Mouse (Mus musculus) right cerebral cortex, postnatal 4 days (tissue): ENCODE results near the gene Asah2.
A peak's percentile ranks its signal among the peaks of the same experiment; 100 is the strongest.
"Not testable (repeated sequence)": the region's sequence is repeated elsewhere in the genome, so short reads cannot be mapped to it uniquely, and the experiment has no call there.

Experiments
- DNase-seq: peaks from one replicate; pipeline ENCODE4 v3.0.0-alpha.2; 2022

Asah2 gene

DNA sequence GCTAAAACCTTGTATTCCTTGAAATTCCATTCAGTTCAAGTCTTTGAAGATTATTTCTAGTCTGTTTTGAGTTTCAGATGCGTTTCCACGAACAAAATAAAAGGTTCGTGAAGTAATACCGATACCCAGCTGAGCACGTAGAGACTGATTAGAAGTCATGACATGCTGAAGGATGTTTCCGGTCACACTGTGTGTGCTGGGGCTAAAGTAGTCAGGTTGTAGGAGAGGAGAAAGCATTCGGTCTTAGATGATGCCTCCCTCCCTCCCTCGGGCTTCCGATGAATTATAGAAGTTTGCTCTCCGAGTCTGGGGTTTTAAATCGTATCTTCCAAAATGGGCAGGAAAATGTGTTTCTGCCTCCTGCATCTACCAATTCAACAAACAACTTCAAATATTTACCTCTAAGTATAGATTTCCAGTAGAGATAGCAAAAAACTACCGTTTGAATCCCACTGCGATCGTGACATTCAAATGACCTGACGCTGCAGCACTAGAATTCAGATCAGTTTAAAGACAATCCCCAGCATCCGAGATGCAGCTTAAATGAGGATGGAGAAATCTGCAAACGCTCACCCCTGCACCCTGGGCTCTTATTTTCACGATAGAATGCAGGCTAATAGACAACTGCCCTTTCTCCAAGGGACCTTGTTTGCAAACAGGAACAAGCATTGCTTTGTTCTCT lies 5.6 kb downstream of the Asah2 start:
- DNase-seq, result no peak

DNA sequence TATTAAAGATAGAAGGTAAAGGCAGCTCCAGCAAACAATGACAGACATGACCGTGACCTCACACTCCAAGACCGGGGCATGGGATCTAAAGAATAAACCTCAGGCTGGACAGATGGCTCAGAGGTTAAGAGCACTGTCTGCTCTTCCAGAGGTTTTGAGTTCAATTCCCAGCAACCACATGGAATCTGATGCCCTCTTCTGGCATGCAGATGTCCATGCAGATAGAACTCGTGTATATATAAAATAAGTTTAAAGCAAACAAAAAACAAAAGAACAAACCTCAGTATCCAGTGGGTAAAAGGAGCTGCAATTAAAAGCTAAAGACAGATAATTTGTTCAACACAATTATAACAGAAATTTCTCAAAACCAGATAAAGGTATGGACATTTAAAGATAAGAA lies 9.4 kb downstream of the Asah2 start:
- DNase-seq, result no peak

DNA sequence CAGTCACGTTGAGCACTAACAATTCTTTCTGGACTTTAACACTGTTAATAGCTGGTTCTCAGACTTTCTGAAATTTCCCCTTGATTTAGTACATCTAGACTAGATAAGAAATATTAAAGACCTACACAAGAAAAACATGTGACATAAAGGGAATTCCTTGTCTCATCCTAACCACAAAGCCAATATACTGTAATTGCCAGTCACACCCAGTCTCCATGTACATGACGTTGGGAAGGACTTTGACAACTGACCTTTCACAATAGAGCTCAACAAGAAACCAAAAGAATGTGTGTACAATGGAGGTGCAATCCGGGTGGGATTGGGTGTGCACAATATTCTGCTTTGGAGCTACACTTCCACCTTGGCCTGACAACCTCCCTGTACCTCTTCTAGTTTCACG lies 15.7 kb downstream of the Asah2 start:
- no peak for DNase-seq

- no peak for DNase-seq
These were observed 17.2 kb downstream of the Asah2 start for GRCm38 (mm10) chr19:32090804-32091203.

- DNase-seq, result no peak
These were observed 19.4 kb downstream of the Asah2 start for GRCm38 (mm10) chr19:32088570-32088969.

DNA sequence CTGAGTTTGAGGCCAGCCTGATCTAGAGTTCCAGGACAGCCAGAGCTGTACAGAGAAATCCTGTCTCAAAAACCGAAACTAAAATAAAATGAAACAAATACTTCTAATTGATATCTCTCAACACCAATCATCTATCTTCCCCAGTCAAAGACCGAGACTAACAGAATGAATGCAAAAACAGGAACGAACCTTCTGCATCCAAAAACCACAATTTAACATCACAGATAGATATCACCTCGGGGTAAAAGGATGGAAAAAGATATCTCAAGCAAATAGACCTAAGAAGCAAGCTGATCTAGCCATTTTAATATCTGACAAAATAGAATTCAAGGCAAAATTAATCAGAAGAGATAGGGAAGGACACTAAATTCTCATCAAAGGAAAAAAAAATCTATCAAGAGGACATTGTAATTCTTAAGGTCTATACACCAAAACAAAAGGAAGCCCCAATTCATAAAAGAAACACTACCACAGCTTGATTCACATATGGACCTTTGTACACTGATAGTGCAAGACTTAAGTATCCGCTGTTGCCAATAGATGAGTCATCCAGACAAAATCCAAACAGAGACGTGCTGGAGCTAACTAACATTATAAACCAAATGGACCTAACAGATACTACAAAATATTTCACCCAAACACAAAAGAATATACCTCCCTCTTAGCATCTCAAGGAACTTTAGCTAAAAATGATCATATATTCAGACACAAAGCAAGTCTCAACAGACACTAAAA lies 20.1 kb downstream of the Asah2 start:
- no peak for DNase-seq

GRCm38 (mm10) chr19:32084813-32085212 lies 23.2 kb downstream of the Asah2 start:
- not testable (repeated sequence) for DNase-seq

- DNase-seq, result no peak
These were observed 37.7 kb downstream of the Asah2 start for GRCm38 (mm10) chr19:32070340-32070739.

DNA sequence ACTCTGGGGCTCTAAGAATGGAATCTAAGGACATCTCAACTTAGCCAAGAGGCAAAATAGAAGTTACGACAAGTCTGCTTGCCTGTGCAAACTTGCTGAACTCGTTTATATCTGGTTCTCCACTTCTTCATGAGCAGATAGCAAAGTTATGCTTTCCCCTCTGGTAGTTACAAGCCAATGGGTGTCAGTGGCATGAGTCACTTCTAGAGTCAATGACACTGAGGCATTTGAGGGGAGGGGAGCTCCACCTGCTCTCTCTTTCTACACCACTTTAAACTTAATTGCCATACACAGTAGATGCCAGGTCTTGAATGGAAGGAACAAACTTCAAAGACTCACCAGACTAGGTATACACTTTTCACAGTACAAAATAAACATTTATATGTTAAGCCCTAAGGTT lies 38.4 kb downstream of the Asah2 start:
- no peak for DNase-seq

DNA sequence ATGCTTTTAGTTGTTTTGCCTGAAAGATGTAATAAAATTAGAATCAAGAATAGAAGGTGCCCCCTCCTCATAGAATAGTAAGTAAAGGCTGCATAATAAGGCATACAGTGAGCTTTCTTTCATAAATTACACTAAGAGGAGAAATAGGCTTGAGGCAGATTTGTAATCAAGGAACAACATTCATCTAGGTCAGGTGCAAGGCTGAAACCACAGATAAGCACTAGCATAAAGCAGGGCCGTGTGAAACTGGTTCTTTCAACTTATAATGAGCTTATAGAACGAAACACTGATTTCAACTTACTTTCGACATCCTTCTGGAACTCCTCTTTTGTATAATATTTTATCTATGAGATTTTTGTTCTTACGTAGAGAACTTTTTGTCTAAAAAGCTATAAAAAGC lies 40.3 kb downstream of the Asah2 start:
- DNase-seq, result no peak

DNA sequence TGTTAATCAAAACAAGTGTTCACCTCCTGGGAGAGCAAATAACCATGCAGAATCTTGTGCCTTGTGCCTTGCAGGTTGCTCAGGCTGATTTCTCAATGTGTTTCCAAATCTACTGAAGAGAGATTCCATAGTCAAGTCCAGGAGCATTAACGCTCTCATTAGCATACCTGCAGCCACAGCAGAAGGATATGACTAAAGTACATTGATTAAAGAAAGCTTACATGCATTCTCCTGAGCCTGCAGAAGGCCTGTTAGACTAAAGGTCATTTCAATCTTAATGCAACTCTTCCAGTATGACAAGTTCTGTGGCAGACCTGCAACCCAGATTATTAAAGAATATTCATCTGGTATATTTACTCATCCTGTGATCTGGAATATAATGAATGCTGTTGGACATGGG lies 46.7 kb downstream of the Asah2 start:
- DNase-seq, result no peak

DNA sequence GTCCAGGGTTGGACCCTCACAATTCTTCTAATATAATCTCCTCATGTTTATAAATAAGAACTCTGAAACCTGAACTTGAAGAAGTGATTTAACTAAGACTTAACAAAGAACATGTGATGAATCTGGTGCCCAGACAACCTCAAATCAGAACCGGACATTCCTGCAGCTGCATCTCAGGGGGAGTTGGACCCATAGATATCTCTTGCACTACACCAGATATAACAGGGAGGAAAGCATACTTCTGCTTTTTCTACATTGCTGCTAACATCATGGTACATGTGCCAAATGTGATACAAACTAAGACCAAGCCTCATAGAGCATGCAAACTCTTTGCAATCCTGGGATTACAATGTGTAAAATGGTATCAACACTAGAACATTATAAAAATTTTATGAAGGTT lies 51.8 kb downstream of the Asah2 start:
- no peak for DNase-seq

GRCm38 (mm10) chr19:32055725-32056124 lies 52.3 kb downstream of the Asah2 start:
- no peak for DNase-seq

GRCm38 (mm10) chr19:32051251-32051650 lies 56.8 kb downstream of the Asah2 start:
- DNase-seq, result no peak

DNA sequence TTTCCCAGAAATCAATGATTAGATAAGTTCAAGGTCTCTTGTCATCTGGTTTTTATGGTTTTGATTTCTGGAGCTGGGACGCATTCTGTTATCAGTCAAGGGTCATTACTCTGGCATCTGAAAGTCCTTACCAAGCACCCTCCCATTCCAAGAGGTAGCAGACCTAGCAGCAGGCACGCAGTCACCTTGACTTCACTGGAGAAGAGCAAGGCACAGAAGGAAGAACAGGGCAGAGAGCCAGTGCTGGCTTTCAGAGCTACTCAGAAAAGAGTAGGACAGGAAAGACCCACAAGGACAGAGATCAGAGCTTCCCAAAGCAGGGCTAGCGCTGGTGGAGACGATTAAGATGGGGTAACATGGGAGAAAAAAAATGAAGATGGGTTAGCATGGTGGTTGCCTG lies 75.1 kb downstream of the Asah2 start:
- DNase-seq, result no peak

DNA sequence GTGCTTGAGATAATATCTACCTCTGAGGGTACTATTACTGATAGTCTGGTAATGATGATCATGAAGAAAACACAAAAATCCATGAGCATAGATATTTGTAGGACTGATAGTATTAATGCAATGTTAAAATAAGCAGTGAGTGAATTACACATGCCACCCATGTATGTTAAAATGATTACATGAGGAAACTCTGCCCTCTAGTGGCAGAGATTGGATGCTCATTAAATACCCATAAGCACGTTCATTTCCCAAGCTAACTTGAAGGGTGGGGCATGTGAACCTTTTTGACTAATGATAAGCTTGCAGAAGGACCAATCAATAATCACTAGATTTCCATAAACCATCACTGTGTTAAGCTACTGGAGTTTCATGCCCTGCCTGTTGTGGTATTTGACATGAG lies 77.6 kb downstream of the Asah2 start:
- peak; percentile 8 for DNase-seq

- no peak for DNase-seq
These were observed 82.6 kb downstream of the Asah2 start for GRCm38 (mm10) chr19:32025443-32025842.

GRCm38 (mm10) chr19:32019722-32020121 lies 88.3 kb downstream of the Asah2 start:
- no peak for DNase-seq

GRCm38 (mm10) chr19:32018585-32018984 lies 89.4 kb downstream of the Asah2 start:
- no peak for DNase-seq

GRCm38 (mm10) chr19:32018053-32018452 lies 90.0 kb downstream of the Asah2 start:
- no peak for DNase-seq

GRCm38 (mm10) chr19:32002623-32003022 lies 105.4 kb downstream of the Asah2 start:
- DNase-seq, result no peak

DNA sequence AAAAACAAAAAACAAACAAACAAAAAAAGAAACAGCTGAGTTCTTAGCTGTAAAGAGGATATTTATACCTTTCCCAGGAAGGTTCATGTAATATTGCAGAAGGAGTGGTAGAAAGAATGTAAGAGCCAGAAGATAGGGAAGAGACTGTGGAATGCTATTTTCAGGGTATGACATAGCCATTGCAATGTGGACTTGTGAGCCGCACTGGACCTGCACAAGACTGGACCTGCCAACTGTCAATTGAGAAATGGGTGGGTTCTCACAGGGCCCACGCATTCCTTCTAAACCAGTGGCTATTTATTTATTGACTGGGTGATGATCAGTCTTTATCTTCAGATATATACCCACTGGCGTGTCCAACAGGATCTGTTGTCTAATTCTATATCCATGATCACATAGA lies 111.1 kb downstream of the Asah2 start:
- DNase-seq, result no peak

DNA sequence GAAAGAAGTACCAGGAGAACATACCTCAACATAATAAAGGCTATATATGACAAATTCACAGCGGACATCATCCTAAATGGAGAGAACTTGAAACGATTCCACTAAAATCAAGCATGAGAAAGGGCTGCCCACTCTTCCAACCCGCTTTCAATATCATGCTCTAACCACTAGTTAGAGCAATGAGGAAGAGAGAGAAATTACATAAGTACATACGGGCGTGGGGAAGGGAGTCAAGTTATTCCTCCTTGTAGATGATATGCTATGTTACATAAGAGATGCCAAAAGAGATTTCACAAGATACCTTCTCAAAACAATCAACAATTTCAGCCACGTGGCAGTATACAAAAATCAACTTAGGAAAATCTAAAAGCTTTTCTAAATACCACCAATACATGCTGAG lies 117.0 kb downstream of the Asah2 start:
- DNase-seq, result no peak

DNA sequence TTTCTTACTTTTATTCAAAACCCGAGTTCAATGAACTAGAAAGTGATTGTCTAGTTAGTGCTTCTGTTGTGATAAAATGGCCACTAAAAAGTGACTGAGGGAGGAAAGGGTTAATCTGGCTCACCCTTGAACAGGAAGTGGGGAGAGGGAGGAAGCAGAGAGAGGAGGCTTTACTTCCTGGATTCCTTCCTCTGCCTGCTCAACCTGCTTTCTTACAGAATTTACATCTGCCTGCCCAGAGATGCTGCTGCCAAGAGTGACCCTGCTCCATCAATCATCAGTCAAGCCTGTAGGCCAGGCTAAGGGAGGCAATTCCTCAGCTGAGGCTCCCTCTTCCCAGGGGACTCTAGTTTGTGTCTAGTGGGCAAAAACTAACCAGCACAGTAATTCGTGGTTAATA lies 132.1 kb downstream of the Asah2 start:
- no peak for DNase-seq

- peak; percentile 95 for DNase-seq
These were observed 136.0 kb downstream of the Asah2 start for GRCm38 (mm10) chr19:31971998-31972397.
